Mouse (Mus musculus) cortical plate, adult 2 months (tissue): Measurements from ENCODE around the gene Pfkfb4.

Experiments
- CTCF ChIP-seq: fragments of 200-500 bp; IDR thresholded peaks from 2 replicates; pipeline ENCODE4 v1.5.1; 2011; ENCODE audit warnings: mild to moderate bottlenecking, control low read depth, low read length; ENCODE audit not compliant: insufficient read depth; ENCODE audit errors: extremely low read depth
- POLR2A ChIP-seq: fragments of 200-500 bp; IDR thresholded peaks from 2 replicates; pipeline ENCODE4 v1.6.1; 2011; ENCODE audit warnings: mild to moderate bottlenecking, low read length, control low read depth; ENCODE audit not compliant: insufficient read depth; ENCODE audit errors: extremely low read depth

GRCm38 (mm10) chr9:108949231-108949966 lies 42.2 kb upstream of the Pfkfb4 start:
- TF ChIP-seq POLR2A: no peak
- no peak for TF ChIP-seq CTCF
